Mouse (Mus musculus) liver, embryonic 11.5 days (tissue): ENCODE data around the gene Slc30a5. TPM values are rescaled to one million over a fixed set of nuclear protein-coding genes. Genes with fewer than 3 reads are reported as not detected.

Experiments
- ATAC-seq: fragments of 200-750 bp; cut with Nextera tagmentation; replicated peaks from 2 replicates; pipeline ENCODE4 v1.8.0; 2017; ENCODE audit warnings: moderate number of reproducible peaks, mild to moderate bottlenecking, moderate TSS enrichment, moderate library complexity; ENCODE audit not compliant: low FRiP score
- DNase-seq: peaks from one replicate; pipeline ENCODE4 v3.0.0-alpha.2; 2017; ENCODE audit warnings: low spot score
- H3K27ac ChIP-seq: fragments of 300-500 bp; sonication (generic); 2 replicates; pipeline ENCODE4 v1.5.1; 2014; ENCODE audit warnings: mild to moderate bottlenecking, low read depth, low read length, control low read depth
- H3K27me3 ChIP-seq: fragments of 300-500 bp; sonication (generic); replicated peaks from 2 replicates; pipeline ENCODE4 v1.6.1; 2014; ENCODE audit warnings: low read length, mixed read lengths; ENCODE audit not compliant: control insufficient read depth, insufficient read depth
- H3K36me3 ChIP-seq: fragments of 300-500 bp; sonication (generic); 2 replicates; pipeline ENCODE4 v1.6.1; 2014; ENCODE audit warnings: mild to moderate bottlenecking, low read length, moderate library complexity, mixed read lengths; ENCODE audit not compliant: control insufficient read depth, insufficient read depth
- H3K4me1 ChIP-seq: fragments of 300-500 bp; sonication (generic); replicated peaks from 2 replicates; pipeline ENCODE4 v1.6.1; 2014; ENCODE audit warnings: low read length, mixed read lengths; ENCODE audit not compliant: control insufficient read depth, insufficient read depth
- H3K4me2 ChIP-seq: fragments of 300-500 bp; sonication (generic); 2 replicates; pipeline ENCODE4 v1.6.1; 2014; ENCODE audit warnings: mild to moderate bottlenecking, control low read depth, moderate library complexity
- H3K4me3 ChIP-seq: fragments of 300-500 bp; sonication (generic); 2 replicates; pipeline ENCODE4 v1.5.1; 2014; ENCODE audit warnings: low read depth, low read length, control low read depth
- H3K9ac ChIP-seq: fragments of 300-500 bp; sonication (generic); 2 replicates; pipeline ENCODE4 v1.6.1; 2014; ENCODE audit warnings: low read depth, low read length, control low read depth
- H3K9me3 ChIP-seq: fragments of 300-500 bp; sonication (generic); 2 replicates; pipeline ENCODE4 v1.6.1; 2016; ENCODE audit warnings: low read length, inconsistent platforms, mixed read lengths; ENCODE audit not compliant: control insufficient read depth
- WGBS: fragments of 180-500 bp; shearing (Covaris S2); extraction: QIAGEN DNeasy Blood & Tissue Kit; methylation state at CpG from one replicate; pipeline ENCODE4 v1.1.7; 2014; 5-methylcytosine and 5-hydroxymethylcytosine counted together
- polyA plus RNA-seq: library from polyadenylated mRNA; unstranded; fragments of >200 nt; fragmentation: Nextera tagmentation; extraction: Ambion mirVana; gene quantifications from 2 replicates; pipeline ENCODE4 v1.2.1, GENCODE M21; 2014

Slc30a5 gene
- polyA plus RNA-seq, 1 experiment from 2014 or later: 56.2 TPM

- H3K9ac ChIP-seq: no peak overlapping the region
- DNase-seq: no peak
- 94% methylated on average over 3 of the region's 3 CpGs for WGBS
- no peaks in the 10 kb centered on the region for H3K4me1 ChIP-seq
- ATAC-seq: peak; percentile 39; the same call in 1 of the 2 replicates
- no peaks in the 10 kb centered on the region for H3K9me3 ChIP-seq
- no peak overlapping the region for H3K27ac ChIP-seq
- H3K36me3 ChIP-seq: no peaks in the 10 kb centered on the region
- H3K4me2 ChIP-seq: no peak overlapping the region
- no peak overlapping the region for H3K4me3 ChIP-seq
- no peaks in the 10 kb centered on the region for H3K27me3 ChIP-seq
Measured at GRCm38 (mm10) chr13:100849137-100849536, 15.9 kb upstream of the Slc30a5 start.

- no peak for DNase-seq
- Histone ChIP-seq H3K27me3 (no peaks in the 10 kb centered on the region), H3K9ac (no peak overlapping the region), H3K4me3 (no peak overlapping the region), H3K4me2 (no peak overlapping the region), H3K27ac (no peak overlapping the region), H3K9me3 (no peaks in the 10 kb centered on the region), H3K36me3 (no peaks in the 10 kb centered on the region), H3K4me1 (no peaks in the 10 kb centered on the region)
- no peak for ATAC-seq
- WGBS: 57% methylated on average over 21 of the region's 21 CpGs
Measured at GRCm38 (mm10) chr13:100846891-100847579, 13.8 kb upstream of the Slc30a5 start.

GRCm38 (mm10) chr13:100846254-100846653 is 13.0 kb upstream of the Slc30a5 start:
- Histone ChIP-seq H3K4me1 (no peaks in the 10 kb centered on the region), H3K4me3 (no peak overlapping the region), H3K27ac (no peak overlapping the region), H3K27me3 (no peaks in the 10 kb centered on the region), H3K9ac (no peak overlapping the region), H3K9me3 (no peaks in the 10 kb centered on the region), H3K36me3 (no peaks in the 10 kb centered on the region), H3K4me2 (no peak overlapping the region)
- ATAC-seq (no peak), DNase-seq (no peak)
- WGBS: 80% methylated on average over 8 of the region's 8 CpGs

GRCm38 (mm10) chr13:100843944-100844343 is 10.7 kb upstream of the Slc30a5 start:
- DNase-seq (no peak), ATAC-seq (0 out of 2 replicates have a peak, but pooled peaks have one; percentile 47)
- no peak overlapping the region for H3K4me3 ChIP-seq
- no peaks in the 10 kb centered on the region for H3K4me1 ChIP-seq
- no peak overlapping the region for H3K9ac ChIP-seq
- H3K9me3 ChIP-seq: no peaks in the 10 kb centered on the region
- H3K27ac ChIP-seq: no peak overlapping the region
- H3K36me3 ChIP-seq: no peaks in the 10 kb centered on the region
- no peak overlapping the region for H3K4me2 ChIP-seq
- 75% methylated on average over 2 of the region's 2 CpGs for WGBS
- H3K27me3 ChIP-seq: no peaks in the 10 kb centered on the region

GRCm38 (mm10) chr13:100843016-100843725 is 9.9 kb upstream of the Slc30a5 start:
- ATAC-seq (no peak), DNase-seq (no peak)
- Histone ChIP-seq H3K36me3 (no peaks in the 10 kb centered on the region), H3K4me1 (no peaks in the 10 kb centered on the region), H3K9me3 (no peaks in the 10 kb centered on the region), H3K9ac (no peak overlapping the region), H3K27ac (no peak overlapping the region), H3K27me3 (no peaks in the 10 kb centered on the region), H3K4me2 (no peak overlapping the region), H3K4me3 (no peak overlapping the region)
- WGBS: 71% methylated on average over 7 of the region's 7 CpGs

GRCm38 (mm10) chr13:100841741-100842140 is 8.5 kb upstream of the Slc30a5 start:
- H3K9me3 ChIP-seq: no peaks in the 10 kb centered on the region
- H3K36me3 ChIP-seq: no peaks in the 10 kb centered on the region
- ATAC-seq: no peak
- no peaks in the 10 kb centered on the region for H3K27me3 ChIP-seq
- no peak overlapping the region for H3K4me3 ChIP-seq
- H3K9ac ChIP-seq: no peak overlapping the region
- H3K4me1 ChIP-seq: no peaks in the 10 kb centered on the region
- no peak for DNase-seq
- H3K4me2 ChIP-seq: no peak overlapping the region
- no peak overlapping the region for H3K27ac ChIP-seq
- 74% methylated on average over 6 of the region's 6 CpGs for WGBS

GRCm38 (mm10) chr13:100834777-100835176 is 1.6 kb upstream of the Slc30a5 start:
- ATAC-seq (no peak), DNase-seq (no peak)
- Histone ChIP-seq H3K27me3 (no peaks in the 10 kb centered on the region), H3K4me2 (no peak overlapping the region), H3K27ac (no peak overlapping the region), H3K4me1 (peaks cover 17% of the 10 kb centered on the region), H3K9me3 (no peaks in the 10 kb centered on the region), H3K4me3 (no peak overlapping the region), H3K36me3 (no peaks in the 10 kb centered on the region), H3K9ac (no peak overlapping the region)

- ATAC-seq (no peak), DNase-seq (no peak)
- 55% methylated on average over 6 of the region's 6 CpGs for WGBS
- peak overlapping the region; percentile 97; the same call in 1 of the 2 replicates for H3K4me3 ChIP-seq
- H3K27ac ChIP-seq: no peak overlapping the region
- H3K4me2 ChIP-seq: peak overlapping the region; percentile 37
- no peaks in the 10 kb centered on the region for H3K36me3 ChIP-seq
- H3K9me3 ChIP-seq: no peaks in the 10 kb centered on the region
- peaks cover 17% of the 10 kb centered on the region for H3K4me1 ChIP-seq
- H3K27me3 ChIP-seq: no peaks in the 10 kb centered on the region
- H3K9ac ChIP-seq: no peak overlapping the region
Measured at GRCm38 (mm10) chr13:100833640-100834002, 394 bp upstream of the Slc30a5 start.

- no peak for DNase-seq
- Histone ChIP-seq H3K9me3 (no peaks in the 10 kb centered on the region), H3K4me1 (peaks cover 17% of the 10 kb centered on the region), H3K9ac (peak overlapping the region; percentile 98), H3K4me3 (peak overlapping the region; percentile 97), H3K27ac (peak overlapping the region; percentile 96), H3K4me2 (peak overlapping the region; percentile 70), H3K36me3 (no peaks in the 10 kb centered on the region; the same call in 1 of the 2 replicates), H3K27me3 (no peaks in the 10 kb centered on the region)
- ATAC-seq: no peak
- WGBS: 5% methylated on average over 8 of the region's 8 CpGs
Measured at GRCm38 (mm10) chr13:100832188-100832587, 1.0 kb downstream of the Slc30a5 start.
